Mouse (Mus musculus) regulatory T cell (primary cell): ENCODE results near the gene Cotl1.

Source experiments
- in situ Hi-C: fragments of 300-600 bp; cut with MboI, MseI; formaldehyde crosslinking; loops from one replicate; pipeline ENCODE4 v1.15.1; 2025; ENCODE audit warnings: high pct_unique_total_duplicates

The Cotl1 gene

DNA sequence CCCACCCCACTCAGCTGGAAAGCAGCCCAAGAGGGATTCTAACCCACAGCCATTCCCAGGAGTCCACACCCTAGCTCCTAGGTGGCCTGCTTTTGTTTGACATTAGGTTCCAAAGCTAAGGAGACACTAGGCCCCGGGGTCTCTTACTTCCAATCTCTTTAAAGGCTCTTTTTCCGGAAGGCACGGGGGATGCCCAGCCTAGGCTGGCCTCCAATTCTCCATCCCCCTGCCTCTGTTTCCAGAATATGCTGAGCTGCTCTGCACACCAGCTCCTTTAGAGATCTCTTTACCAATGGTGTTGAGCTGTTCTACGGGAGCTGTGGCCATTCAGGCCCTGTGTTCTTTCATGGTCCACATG lies 1.4 kb downstream of the Cotl1 start:
- in situ Hi-C loops, result loop anchor here (10.0 kb wide), 1 partner anchor 1746 kb away; no protein-coding TSS in a partner anchor

DNA sequence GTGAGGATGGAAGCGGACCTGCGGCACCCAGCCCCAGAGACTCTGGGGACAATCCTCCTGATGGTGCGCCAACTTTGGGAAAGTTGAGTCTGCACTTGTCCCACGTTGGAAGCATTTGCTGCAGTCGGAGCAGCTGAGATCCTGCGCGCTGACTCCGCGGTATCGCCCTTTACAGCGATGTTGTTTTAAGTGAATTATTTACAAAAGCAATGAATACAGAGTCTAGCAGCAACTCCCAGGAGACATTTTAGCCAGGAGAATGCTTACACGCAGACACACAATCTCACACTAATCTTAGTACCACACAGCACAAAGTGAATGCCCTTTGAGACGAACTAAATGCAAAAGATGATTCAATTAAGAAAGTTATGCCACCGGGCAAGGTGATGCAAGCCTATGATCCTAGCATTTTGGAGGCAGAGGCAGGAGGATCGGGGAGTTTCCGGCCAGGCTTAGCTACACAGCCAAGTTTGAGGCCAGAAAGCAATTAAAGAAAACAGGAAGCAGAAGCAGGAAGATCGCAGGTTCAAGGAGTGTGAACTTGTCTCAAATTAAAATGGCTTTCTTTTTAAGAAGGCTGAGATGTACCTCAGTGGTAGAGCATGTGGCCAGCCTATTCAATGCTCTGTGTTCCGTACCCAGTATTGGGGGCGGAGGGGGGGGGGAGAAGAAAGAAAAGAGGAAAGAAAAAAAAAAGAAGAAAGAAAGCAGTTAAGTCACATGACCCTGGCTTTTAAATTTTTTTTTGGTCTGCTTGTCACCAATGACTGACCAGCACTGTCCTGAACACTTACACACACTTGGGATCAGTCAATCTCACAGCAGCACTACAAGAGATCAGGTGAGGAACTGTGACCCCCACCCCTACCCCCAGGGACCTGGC lies 2.0 kb downstream of the Cotl1 start:
- in situ Hi-C loops, result loop anchor here (10.0 kb wide), 1 partner anchor 1746 kb away; no protein-coding TSS in a partner anchor

DNA sequence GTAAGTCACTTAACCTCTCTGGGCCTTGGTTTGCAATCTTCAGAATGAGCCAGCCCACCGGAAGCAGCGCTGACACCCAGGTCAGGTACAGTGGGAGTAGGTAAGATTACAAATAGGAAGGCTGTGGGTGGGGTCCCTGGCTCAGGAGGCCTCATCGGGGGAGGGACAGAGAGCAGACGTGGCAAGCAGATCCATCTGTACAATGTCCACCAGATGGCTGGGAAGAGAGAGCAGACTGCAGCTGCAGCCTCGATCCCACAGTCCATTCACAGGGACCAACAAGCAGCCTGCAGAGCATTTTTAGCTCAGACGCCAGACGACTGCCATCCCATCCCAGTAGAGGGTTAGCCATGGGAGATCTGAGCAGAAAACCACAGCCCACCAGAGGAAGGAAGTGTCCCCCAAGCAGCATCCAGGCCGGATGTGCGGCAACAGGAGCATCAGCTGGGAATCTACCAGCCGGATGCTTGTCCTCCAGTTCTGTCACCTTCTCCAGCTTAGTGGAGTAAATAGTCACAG lies 2.7 kb downstream of the Cotl1 start:
- in situ Hi-C loops, result loop anchor here (10.0 kb wide), 1 partner anchor 1747 kb away; no protein-coding TSS in a partner anchor

DNA sequence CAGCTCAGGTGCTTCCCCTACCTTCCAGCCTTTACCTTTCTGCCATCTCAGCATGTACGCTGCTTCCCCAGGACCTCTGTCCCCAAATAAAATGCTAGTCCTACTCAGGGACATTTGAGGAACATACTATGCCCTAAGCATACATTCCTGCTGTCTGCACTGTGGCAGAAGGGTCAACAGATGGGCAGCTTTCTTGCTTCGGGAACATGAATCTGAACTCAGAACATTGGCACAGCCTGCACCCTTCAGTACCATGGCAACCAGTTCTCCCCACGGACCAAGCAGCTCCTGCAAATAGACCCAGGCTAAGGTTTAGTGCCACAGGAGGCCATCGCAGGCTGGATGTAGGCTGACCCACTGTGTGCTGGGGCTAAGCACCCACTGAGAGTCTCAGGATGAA lies 3.5 kb downstream of the Cotl1 start:
- in situ Hi-C loops, result loop anchor here (10.0 kb wide), 1 partner anchor 1748 kb away; no protein-coding TSS in a partner anchor

DNA sequence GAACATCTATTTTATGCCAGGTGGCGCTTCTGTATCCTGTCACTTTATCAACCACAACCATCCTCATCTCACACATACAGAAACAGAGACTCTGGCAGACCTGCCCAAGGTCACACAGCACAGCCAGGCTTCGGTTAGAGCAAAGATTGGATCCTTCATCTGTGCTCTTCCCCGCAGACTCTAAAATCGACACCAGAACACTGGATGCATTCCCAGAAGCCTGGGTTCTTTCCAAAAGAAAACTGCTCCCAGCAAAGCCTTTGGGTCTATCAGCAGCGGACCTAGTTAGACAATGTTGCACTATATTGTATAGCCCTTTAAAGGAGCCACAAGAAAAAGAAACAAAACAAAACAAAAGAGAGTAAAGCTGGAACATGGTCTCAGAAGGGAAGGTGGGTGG lies 5.1 kb downstream of the Cotl1 start:
- in situ Hi-C loops, result loop anchor here (10.0 kb wide), 1 partner anchor 1750 kb away; no protein-coding TSS in a partner anchor

DNA sequence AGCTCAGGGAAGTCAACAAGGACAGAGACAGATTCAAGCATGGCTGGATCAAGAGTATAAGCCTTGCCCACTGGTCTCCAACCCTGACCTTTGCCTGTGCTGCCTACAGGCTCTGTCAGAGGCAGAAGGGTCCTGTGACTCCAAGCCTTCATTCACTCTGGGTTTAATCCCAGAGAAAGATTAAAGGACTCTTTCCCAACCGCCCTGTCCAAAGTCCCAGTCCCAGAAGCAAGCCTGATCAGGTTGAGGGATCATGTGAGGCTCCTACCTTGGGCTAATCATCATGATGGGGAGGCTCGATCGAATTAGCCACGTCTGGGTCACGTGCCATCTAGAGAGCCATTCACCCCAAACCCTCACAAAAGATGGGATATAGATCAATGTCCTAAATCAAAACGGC lies 5.7 kb downstream of the Cotl1 start:
- in situ Hi-C loops, result loop anchor here (10.0 kb wide), 1 partner anchor 1750 kb away; no protein-coding TSS in a partner anchor

DNA sequence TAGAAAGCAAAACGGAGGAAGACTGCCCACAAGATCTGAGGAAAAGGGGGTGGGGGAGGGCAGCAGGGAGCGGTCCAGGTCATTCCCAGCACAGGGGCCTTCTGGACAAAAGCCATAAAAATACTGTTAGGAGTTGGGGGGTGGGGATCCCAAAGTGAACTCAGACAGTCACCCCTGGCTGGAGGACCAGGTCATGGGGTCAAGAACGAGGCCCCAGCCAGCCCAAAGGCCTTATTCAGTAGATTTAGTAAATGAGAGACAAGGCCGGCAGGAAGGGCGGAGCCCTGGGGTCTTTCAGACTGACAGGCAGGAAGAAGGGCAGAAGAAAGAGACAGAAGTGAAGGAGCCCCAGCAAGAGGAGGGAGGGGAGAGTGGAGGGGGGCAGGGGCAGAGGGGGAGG lies 7.4 kb downstream of the Cotl1 start:
- in situ Hi-C loops, result loop anchor here (10.0 kb wide), 1 partner anchor 1752 kb away; no protein-coding TSS in a partner anchor

DNA sequence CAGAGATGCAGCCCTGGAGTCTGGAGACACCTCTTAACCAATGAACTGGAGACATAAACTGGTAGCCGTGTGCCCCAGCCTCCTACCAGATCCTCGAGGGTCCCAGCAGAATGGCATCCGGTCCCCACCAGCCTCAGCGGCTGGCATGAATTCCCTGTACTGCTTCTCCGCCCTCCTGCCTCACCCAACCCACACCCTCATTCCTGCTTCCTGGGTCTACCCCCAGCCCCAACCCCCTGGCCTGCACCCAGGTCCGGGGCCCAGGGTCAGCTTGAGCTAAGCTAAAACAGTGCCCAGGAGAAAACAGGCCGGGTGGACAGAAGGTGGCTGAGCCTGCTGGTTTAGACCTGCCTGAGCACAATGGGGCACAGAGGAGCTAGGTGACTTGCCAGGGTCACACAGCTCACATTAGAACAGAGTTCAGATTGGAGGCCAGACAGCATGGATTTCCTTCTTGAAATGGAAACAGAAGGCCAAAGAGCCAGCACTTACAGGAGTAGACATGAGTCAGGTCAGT lies 8.2 kb downstream of the Cotl1 start:
- in situ Hi-C loops, result loop anchor here (10.0 kb wide), 1 partner anchor 1753 kb away; no protein-coding TSS in a partner anchor

DNA sequence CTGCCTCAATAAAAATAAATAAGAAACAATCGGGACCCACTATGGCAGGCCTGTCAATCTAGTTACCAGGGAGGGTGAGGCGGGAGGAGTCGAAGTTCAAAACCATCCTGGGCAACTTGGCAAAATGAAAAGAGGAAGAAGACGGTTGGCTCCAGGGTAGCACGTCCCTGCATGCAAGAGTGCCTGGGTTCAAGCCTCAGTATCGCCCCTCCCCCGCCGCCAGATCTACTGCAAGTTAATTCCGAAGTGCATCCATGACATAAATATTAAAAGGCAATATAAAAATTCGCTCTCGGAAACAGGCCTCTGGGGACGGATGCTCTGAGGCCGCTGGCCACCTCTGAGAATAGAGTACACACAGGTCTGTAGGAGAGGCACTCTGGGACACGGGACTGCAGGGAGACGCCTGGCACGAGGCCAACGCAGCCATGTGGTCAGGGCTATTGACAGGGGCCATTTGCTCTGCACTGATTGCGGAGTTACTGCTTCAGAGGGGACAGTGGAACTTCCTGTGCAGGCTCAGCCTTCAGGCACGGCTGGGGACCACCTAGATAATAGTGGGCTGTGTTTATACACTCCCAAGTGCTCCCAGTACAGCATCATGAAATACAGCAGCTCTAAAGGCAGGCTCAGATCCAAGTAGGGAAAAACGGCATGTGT lies 8.9 kb downstream of the Cotl1 start:
- in situ Hi-C loops, result loop anchor here (10.0 kb wide), 1 partner anchor 1753 kb away; no protein-coding TSS in a partner anchor

DNA sequence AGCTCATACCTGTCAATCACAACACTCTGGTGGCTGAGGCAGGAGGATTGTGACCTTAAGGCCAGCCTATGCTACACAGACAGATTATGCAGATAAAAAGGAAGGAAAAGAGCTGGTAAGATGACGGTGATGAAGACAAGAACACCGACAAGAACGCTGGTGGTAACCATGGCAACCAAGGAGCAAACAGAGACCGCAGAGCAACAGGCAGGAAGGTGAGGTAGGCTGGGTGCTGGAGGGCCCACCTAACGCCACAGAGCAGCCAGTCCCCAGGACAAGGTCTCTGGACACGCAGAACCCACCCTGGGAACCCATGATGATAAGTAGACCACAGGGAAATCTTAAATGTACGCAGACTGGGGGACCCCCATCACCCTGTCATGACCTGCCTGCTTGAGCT lies 9.8 kb downstream of the Cotl1 start:
- in situ Hi-C loops, result loop anchor here (10.0 kb wide), 1 partner anchor 1754 kb away; no protein-coding TSS in a partner anchor

DNA sequence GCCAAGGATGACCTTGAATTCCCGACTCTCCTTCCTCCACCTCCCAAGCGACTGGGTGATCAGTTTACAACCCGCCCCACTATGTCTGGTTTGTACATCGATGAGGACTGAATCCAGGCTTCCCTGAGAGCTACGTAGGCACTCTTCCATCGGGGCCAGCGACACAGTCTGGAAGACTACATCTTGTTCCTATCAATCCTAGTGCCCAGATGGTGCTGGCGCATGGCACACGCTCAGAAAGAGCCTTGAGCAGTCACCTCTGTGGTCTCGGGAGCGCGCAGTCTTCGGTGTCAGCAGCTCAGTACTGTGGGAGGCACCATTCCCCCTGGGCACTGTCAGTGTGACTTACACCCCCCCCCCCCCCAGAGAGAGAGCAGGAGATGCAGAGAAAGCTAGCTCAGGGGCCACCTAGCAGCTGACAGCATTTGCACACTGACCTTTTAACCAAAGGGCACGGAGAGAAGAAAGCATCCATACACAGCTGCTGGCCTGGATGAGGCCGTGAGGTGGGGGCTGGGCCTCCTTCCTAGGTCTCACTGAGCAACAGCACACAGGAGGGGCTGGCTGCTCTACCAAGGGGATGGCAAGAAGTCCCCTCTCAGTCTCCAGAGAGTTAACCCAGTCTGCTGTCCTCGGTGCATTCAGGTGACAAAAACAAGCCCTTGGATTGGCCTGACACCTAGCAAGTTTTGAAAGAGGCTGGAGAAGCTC lies 10.3 kb downstream of the Cotl1 start:
- in situ Hi-C loops, result loop anchor here (10.0 kb wide), 1 partner anchor 1755 kb away; no protein-coding TSS in a partner anchor

DNA sequence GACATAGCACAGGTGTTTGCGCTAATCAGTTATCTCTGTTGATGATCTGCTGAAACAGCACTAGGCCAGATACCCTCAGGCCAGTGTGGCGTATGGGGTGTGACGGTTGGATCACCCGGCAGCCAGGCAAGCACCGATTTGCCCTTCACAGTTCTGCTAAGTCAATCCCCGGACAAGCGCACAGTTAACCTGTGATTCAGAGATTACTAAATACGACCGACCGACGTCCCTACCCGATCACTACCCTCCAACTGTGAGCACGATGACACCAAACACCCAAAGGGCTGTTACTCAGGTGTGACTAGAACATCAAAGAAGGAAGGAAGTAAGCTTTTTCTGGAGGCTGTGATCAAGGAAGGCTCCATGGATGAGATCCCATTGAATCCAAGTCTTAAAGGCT lies 10.9 kb downstream of the Cotl1 start:
- in situ Hi-C loops, result no loop called here

DNA sequence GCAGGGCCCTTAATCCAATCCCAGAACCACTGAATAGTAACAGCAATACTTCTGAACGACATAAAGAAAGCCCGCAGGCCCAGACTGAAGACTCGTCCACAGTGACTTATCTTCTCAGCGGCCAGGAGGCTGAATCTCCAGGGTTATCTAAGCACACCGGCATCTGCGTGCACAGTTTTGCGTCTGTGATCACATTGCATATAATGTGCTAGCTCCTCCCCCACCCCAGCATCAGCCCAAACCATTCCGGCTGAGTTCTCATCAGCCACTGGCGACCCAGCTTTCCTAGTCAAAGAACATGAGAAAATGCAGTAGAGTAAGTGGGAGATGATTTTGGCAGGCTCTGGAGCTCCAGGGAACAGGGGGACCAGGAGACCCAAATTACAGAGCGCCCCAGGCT lies 11.3 kb downstream of the Cotl1 start:
- in situ Hi-C loops, result no loop called here

DNA sequence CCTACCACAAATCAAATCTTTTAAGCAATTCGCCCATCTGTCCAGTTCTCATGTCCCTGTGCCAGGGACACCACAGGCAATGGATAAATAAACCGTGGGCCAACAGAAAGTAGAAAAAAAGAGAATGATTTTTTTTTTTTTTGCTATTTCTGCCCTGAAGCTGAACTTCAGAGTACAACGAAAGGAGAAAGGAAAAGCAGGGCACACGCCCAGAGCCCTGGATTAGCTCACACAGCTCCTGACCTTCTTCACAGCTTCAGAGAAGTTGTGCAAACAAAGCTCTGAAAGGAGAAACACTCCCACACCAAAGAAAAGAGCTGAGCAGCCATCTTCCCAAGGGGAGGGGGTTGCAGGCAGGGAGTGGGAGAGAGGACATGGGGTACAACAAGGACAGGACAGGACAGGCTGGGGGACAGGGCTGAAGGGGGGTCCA lies 12.6 kb downstream of the Cotl1 start:
- in situ Hi-C loops, result no loop called here

DNA sequence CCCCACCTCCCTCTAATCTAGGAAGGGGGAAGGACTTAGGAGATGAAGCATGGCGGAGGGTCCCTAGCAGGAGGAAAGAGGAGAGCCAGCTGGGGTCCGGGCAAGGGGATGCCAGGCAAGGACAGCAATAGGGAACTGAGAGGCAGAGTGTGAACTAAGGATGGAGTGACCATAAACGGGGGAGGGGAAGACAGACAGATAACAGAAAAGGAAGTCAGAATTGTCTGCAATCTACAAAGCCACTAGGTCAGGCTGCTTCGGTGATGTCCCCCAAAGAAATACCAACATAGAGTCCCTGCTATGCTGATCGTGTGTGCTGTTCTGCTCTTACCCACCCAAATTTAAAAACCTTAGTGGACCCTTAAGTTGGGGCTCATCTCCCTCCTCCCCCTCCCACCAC lies 13.4 kb downstream of the Cotl1 start:
- in situ Hi-C loops, result no loop called here

DNA sequence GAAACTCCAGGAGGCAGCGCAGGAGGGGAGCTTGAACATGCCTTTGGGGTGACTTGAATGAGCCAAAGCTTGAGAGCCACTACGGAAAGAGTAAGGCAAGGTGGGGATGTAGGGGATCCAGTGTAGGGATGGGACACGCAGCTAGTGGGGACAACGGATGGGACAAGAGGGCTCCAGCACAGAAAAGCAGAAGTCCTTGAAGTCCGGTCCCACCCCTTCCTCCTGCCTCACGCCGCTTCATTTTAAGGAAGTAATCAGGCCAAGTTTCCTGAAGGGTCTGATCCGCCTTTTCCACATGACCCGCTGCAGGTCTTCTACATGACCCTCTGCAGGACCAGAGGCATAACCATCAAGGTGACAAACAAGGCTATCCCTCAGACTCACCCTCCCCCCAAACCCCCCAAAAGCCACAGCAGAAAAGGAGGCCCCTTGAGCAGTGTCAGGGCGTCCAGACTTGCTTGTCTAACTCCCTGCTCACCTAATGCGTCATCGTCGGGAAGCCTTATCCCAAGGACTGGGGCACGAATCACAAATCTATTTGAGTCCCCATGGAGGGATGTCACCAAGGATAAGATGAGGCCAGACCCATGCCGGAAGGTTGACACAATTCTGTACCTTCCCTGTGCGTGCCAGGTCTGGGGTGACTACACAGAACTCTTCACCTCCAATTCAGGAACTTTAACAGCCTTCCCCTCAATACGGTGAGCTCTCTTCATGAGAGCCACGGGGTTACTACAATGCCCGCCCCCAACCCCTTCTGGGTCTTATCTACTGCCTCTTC lies 14.2 kb downstream of the Cotl1 start:
- in situ Hi-C loops, result no loop called here

DNA sequence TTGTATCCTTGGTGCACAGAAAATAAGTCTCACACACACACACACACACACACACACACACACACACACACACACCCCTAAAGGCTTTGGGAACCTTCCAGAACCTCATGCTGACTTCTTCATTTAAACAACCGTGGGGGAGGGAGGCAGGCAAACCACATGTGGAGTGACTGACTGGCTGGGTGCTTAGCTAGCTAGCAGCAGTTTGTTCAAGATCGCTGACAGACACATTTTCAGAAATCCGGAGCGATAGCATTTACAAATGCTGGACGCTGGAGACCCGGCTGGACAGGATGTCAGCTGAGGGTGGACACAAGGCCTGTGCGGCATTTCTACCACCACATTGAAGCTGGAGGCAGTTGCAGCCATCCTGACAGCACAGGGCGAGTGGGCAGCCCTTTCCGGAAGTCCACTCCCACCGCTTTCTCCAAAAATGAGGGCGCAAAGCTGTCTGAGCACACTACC lies 15.5 kb downstream of the Cotl1 start:
- in situ Hi-C loops, result no loop called here

DNA sequence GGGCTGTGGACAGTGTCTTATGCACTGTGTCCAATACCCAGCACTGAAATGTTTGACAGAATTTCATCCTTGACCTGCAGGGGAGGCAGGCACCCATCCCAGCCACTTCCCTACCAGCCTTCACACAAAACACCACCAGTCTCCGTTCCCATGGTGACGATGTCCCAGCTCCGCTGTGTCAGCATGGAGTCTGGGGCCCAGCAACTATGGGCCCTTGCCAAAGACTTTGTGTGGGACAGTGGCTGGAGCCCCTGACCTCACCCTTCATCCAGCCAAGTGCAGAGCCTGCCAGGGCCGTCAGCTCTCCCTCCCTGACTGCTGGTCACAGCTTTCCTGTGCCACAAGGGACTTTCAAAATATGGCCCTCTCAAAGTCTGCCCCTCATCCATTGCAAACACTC lies 16.2 kb downstream of the Cotl1 start:
- in situ Hi-C loops, result no loop called here

DNA sequence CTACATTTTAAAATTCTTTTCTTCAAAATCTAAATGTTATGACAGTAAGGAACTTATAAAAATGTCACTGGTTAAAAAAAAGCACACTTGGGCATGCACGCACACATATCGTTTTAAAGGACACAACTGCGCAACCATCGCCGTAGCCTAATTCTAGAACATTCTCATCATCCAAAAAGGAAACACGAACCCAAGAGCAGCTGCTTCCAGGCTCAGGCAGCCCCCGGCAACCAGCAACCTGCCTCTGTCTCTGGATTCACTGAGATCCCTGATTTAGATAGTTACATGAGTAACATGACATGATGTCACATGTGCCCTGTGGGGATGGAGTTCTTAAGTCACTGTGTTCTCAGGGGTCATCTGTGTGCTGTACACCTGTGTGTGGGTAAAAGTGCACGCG lies 17.1 kb downstream of the Cotl1 start:
- in situ Hi-C loops, result no loop called here

DNA sequence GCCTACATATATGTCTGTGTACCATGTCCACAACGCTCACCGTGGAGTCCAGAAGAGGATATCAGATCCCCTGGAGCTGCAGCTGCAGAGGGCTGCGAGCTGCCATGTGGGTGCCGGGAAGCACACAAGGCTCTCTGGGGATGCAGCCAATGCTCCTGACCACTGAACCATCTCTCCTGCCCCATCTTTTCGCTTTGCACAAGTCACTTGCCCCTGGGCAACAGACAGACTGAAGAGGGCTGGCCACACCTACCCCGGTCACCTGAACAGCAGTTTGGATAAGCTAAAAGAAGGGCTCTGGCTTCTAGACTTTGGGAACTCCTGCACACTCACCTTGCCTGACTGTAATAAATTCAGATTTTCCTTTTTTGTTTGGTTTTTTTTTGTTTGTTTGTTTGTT lies 18.7 kb downstream of the Cotl1 start:
- in situ Hi-C loops, result no loop called here
